Mouse (Mus musculus): ENCODE data around the gene Traf7. TPM values are rescaled to one million over a fixed set of nuclear protein-coding genes. Genes with fewer than 3 reads are reported as not detected.

Traf7 gene
- 72.3 and 80.1 TPM in 2 replicates for polyA plus RNA-seq (2014; fragmentation: Nextera tagmentation; extraction: Ambion mirVana)

- peak within 1 kb of the TSS; percentile 92 for H3K9ac ChIP-seq (ENCODE audit: low read depth, low read length)
- WGBS (ENCODE audit: insufficient replicate concordance) = under 1% methylated on average over 40 of the region's 40 CpGs
- H3K4me3 ChIP-seq (ENCODE audit: low read depth, low read length) = peak within 1 kb of the TSS; percentile 95
- ATAC-seq (replicated peaks; ENCODE audit: insufficient number of reproducible peaks, low FRiP score, low TSS enrichment) = peak; percentile 94
- peak within 1 kb of the TSS; percentile 85 for H3K4me2 ChIP-seq
- no peaks in the 10 kb centered on the region for H3K27me3 ChIP-seq (ENCODE audit: control insufficient read depth, insufficient read depth, low read length)
- H3K36me3 ChIP-seq (ENCODE audit: control insufficient read depth, insufficient read depth, low read length) = peaks cover 5% of the 10 kb centered on the region
- peak within 1 kb of the TSS; percentile 54 for H3K27ac ChIP-seq (ENCODE audit: low read depth, low read length)
- H3K9me3 ChIP-seq (replicated peaks; ENCODE audit: control insufficient read depth, low read length) = no peaks in the 10 kb centered on the region
- peaks cover 27% of the 10 kb centered on the region for H3K4me1 ChIP-seq (ENCODE audit: control insufficient read depth, insufficient read depth, low read length)
Measured at GRCm38 (mm10) chr17:24527723-24528559, at the start of gene Traf7. TSS of gene Traf7 (minus strand) at chr17:24527938.

- ATAC-seq (replicated peaks; ENCODE audit: insufficient number of reproducible peaks, low FRiP score, low TSS enrichment) = no peak
- Histone ChIP-seq H3K27me3 (ENCODE audit: control insufficient read depth, insufficient read depth, low read length) (no peaks in the 10 kb centered on the region), H3K4me3 (ENCODE audit: low read depth, low read length) (no peak overlapping the region), H3K4me1 (ENCODE audit: control insufficient read depth, insufficient read depth, low read length) (no peaks in the 10 kb centered on the region), H3K27ac (ENCODE audit: low read depth, low read length) (no peak overlapping the region), H3K9ac (ENCODE audit: low read depth, low read length) (no peak overlapping the region), H3K9me3 (replicated peaks; ENCODE audit: control insufficient read depth, low read length) (no peaks in the 10 kb centered on the region), H3K36me3 (ENCODE audit: control insufficient read depth, insufficient read depth, low read length) (peaks cover 14% of the 10 kb centered on the region), H3K4me2 (no peak overlapping the region)
- WGBS (ENCODE audit: insufficient replicate concordance) = 89% methylated on average over 9 of the region's 9 CpGs
Measured at GRCm38 (mm10) chr17:24573811-24574210, 46.1 kb upstream of the Traf7 start.

GRCm38 (mm10) chr17:24572651-24573245 lies 45.0 kb upstream of the Traf7 start:
- H3K27ac ChIP-seq (ENCODE audit: low read depth, low read length) = no peak overlapping the region
- H3K36me3 ChIP-seq (ENCODE audit: control insufficient read depth, insufficient read depth, low read length) = peaks cover 12% of the 10 kb centered on the region
- 90% methylated on average over 12 of the region's 12 CpGs for WGBS (ENCODE audit: insufficient replicate concordance)
- no peak overlapping the region for H3K9ac ChIP-seq (ENCODE audit: low read depth, low read length)
- no peaks in the 10 kb centered on the region for H3K9me3 ChIP-seq (replicated peaks; ENCODE audit: control insufficient read depth, low read length)
- H3K4me1 ChIP-seq (ENCODE audit: control insufficient read depth, insufficient read depth, low read length) = no peaks in the 10 kb centered on the region
- H3K4me2 ChIP-seq = no peak overlapping the region
- H3K27me3 ChIP-seq (ENCODE audit: control insufficient read depth, insufficient read depth, low read length) = no peaks in the 10 kb centered on the region
- ATAC-seq (replicated peaks; ENCODE audit: insufficient number of reproducible peaks, low FRiP score, low TSS enrichment) = no peak
- H3K4me3 ChIP-seq (ENCODE audit: low read depth, low read length) = no peak overlapping the region

GRCm38 (mm10) chr17:24569837-24570236 lies 42.1 kb upstream of the Traf7 start:
- no peaks in the 10 kb centered on the region for H3K9me3 ChIP-seq (replicated peaks; ENCODE audit: control insufficient read depth, low read length)
- H3K4me1 ChIP-seq (ENCODE audit: control insufficient read depth, insufficient read depth, low read length) = peaks cover 5% of the 10 kb centered on the region; the same call in 1 of the 2 replicates
- no peak overlapping the region for H3K9ac ChIP-seq (ENCODE audit: low read depth, low read length)
- no peak for ATAC-seq (replicated peaks; ENCODE audit: insufficient number of reproducible peaks, low FRiP score, low TSS enrichment)
- H3K36me3 ChIP-seq (ENCODE audit: control insufficient read depth, insufficient read depth, low read length) = peaks cover 12% of the 10 kb centered on the region
- no peak overlapping the region for H3K4me2 ChIP-seq
- H3K27ac ChIP-seq (ENCODE audit: low read depth, low read length) = no peak overlapping the region
- WGBS (ENCODE audit: insufficient replicate concordance) = 79% methylated on average over 4 of the region's 4 CpGs
- H3K27me3 ChIP-seq (ENCODE audit: control insufficient read depth, insufficient read depth, low read length) = no peaks in the 10 kb centered on the region
- H3K4me3 ChIP-seq (ENCODE audit: low read depth, low read length) = no peak overlapping the region

- Histone ChIP-seq H3K4me2 (no peak overlapping the region), H3K9ac (ENCODE audit: low read depth, low read length) (peak overlapping the region; percentile 52; the same call in 1 of the 2 replicates), H3K36me3 (ENCODE audit: control insufficient read depth, insufficient read depth, low read length) (peaks cover 12% of the 10 kb centered on the region), H3K4me1 (ENCODE audit: control insufficient read depth, insufficient read depth, low read length) (peaks cover 11% of the 10 kb centered on the region), H3K27me3 (ENCODE audit: control insufficient read depth, insufficient read depth, low read length) (no peaks in the 10 kb centered on the region), H3K27ac (ENCODE audit: low read depth, low read length) (no peak overlapping the region), H3K4me3 (ENCODE audit: low read depth, low read length) (no peak overlapping the region), H3K9me3 (replicated peaks; ENCODE audit: control insufficient read depth, low read length) (no peaks in the 10 kb centered on the region)
- WGBS (ENCODE audit: insufficient replicate concordance) = 62% methylated on average over 8 of the region's 8 CpGs
- no peak for ATAC-seq (replicated peaks; ENCODE audit: insufficient number of reproducible peaks, low FRiP score, low TSS enrichment)
Measured at GRCm38 (mm10) chr17:24567034-24567779, 39.5 kb upstream of the Traf7 start.

- peaks cover 12% of the 10 kb centered on the region for H3K36me3 ChIP-seq (ENCODE audit: control insufficient read depth, insufficient read depth, low read length)
- H3K4me2 ChIP-seq = no peak overlapping the region
- H3K4me3 ChIP-seq (ENCODE audit: low read depth, low read length) = no peak overlapping the region
- H3K4me1 ChIP-seq (ENCODE audit: control insufficient read depth, insufficient read depth, low read length) = peaks cover 11% of the 10 kb centered on the region
- no peaks in the 10 kb centered on the region for H3K9me3 ChIP-seq (replicated peaks; ENCODE audit: control insufficient read depth, low read length)
- 75% methylated on average over 3 of the region's 3 CpGs for WGBS (ENCODE audit: insufficient replicate concordance)
- H3K9ac ChIP-seq (ENCODE audit: low read depth, low read length) = no peak overlapping the region
- ATAC-seq (replicated peaks; ENCODE audit: insufficient number of reproducible peaks, low FRiP score, low TSS enrichment) = no peak
- no peaks in the 10 kb centered on the region for H3K27me3 ChIP-seq (ENCODE audit: control insufficient read depth, insufficient read depth, low read length)
- no peak overlapping the region for H3K27ac ChIP-seq (ENCODE audit: low read depth, low read length)
Measured at GRCm38 (mm10) chr17:24565792-24566191, 38.1 kb upstream of the Traf7 start.

GRCm38 (mm10) chr17:24565092-24565491 lies 37.4 kb upstream of the Traf7 start:
- Histone ChIP-seq H3K36me3 (ENCODE audit: control insufficient read depth, insufficient read depth, low read length) (peaks cover 12% of the 10 kb centered on the region), H3K4me3 (ENCODE audit: low read depth, low read length) (no peak overlapping the region), H3K27me3 (ENCODE audit: control insufficient read depth, insufficient read depth, low read length) (no peaks in the 10 kb centered on the region), H3K4me1 (ENCODE audit: control insufficient read depth, insufficient read depth, low read length) (peaks cover 11% of the 10 kb centered on the region), H3K9me3 (replicated peaks; ENCODE audit: control insufficient read depth, low read length) (no peaks in the 10 kb centered on the region), H3K27ac (ENCODE audit: low read depth, low read length) (no peak overlapping the region), H3K4me2 (no peak overlapping the region), H3K9ac (ENCODE audit: low read depth, low read length) (no peak overlapping the region)
- no peak for ATAC-seq (replicated peaks; ENCODE audit: insufficient number of reproducible peaks, low FRiP score, low TSS enrichment)
- WGBS (ENCODE audit: insufficient replicate concordance) = 86% methylated on average over 3 of the region's 3 CpGs

GRCm38 (mm10) chr17:24564422-24564821 lies 36.7 kb upstream of the Traf7 start:
- Histone ChIP-seq H3K4me3 (ENCODE audit: low read depth, low read length) (no peak overlapping the region), H3K9me3 (replicated peaks; ENCODE audit: control insufficient read depth, low read length) (no peaks in the 10 kb centered on the region), H3K4me2 (no peak overlapping the region), H3K9ac (ENCODE audit: low read depth, low read length) (no peak overlapping the region), H3K4me1 (ENCODE audit: control insufficient read depth, insufficient read depth, low read length) (peaks cover 11% of the 10 kb centered on the region), H3K27me3 (ENCODE audit: control insufficient read depth, insufficient read depth, low read length) (no peaks in the 10 kb centered on the region), H3K27ac (ENCODE audit: low read depth, low read length) (no peak overlapping the region), H3K36me3 (ENCODE audit: control insufficient read depth, insufficient read depth, low read length) (peaks cover 10% of the 10 kb centered on the region)
- 87% methylated on average over 4 of the region's 4 CpGs for WGBS (ENCODE audit: insufficient replicate concordance)
- no peak for ATAC-seq (replicated peaks; ENCODE audit: insufficient number of reproducible peaks, low FRiP score, low TSS enrichment)

All from heart, embryonic 11.5 days (tissue).